ENCODE assay signal across 16 mouse cellular contexts in the genomic region with DNA sequence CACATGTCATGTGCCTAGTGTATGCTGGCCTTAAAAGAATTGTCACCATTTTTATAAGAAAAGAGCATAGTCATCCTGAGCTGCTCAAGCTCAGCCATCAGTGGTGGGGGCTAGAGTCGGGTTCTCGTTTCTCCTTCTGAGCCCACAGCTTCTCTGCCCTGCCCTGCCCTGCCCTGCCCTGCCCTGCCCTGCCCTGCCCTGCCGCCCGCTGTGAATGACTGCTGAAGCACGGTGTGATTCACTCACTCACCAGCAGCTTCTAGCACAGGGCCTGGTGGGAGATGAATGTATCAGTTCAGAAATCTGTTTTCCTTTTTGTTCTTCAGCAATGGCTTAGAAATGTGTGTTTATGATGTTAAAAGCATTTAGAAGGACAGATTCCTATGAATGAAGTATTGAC. TPM values are rescaled to one million over a fixed set of nuclear protein-coding genes. Genes with fewer than 3 reads are reported as not detected.
DNase-seq lines count a peak whose midpoint lies in the region; ATAC-seq and TF ChIP-seq lines count a peak whose summit lies in the region.
"Had no signal": no experiment of that assay in that cellular context is flagged by ENCODE, and none has a peak within 500 bp of the region (broad histone marks: within the 10 kb centered on the region; RNA-seq: fewer than 3 reads in every experiment).

No protein-coding gene starts in this region.

- no peaks in the 10 kb centered on the region for H3K4me1 ChIP-seq in liver, embryonic 11.5 days (replicated peaks; ENCODE audit: control insufficient read depth, insufficient read depth, low read length)
- peaks cover 8% of the 10 kb centered on the region for H3K4me1 ChIP-seq in G1E (ENCODE audit: insufficient read depth, low read depth, low read length)
- H3K4me1 ChIP-seq: embryonic facial prominence, embryonic 12.5 days; hindbrain, embryonic 13.5 days had no signal

- H3K79me2 ChIP-seq in myocyte (ENCODE audit: control insufficient read depth, insufficient read depth) = peaks cover 16% of the 10 kb centered on the region

- H3K27me3 ChIP-seq in liver, embryonic 11.5 days (replicated peaks; ENCODE audit: control insufficient read depth, insufficient read depth, low read length) = no peaks in the 10 kb centered on the region
- no peaks in the 10 kb centered on the region for H3K27me3 ChIP-seq in G1E (ENCODE audit: insufficient read depth, low read length)
- no peaks in the 10 kb centered on the region for H3K27me3 ChIP-seq in myocyte (ENCODE audit: control insufficient read depth, insufficient read depth, insufficient read length)
- H3K27me3 ChIP-seq: embryonic facial prominence, embryonic 12.5 days; hindbrain, embryonic 13.5 days had no signal

- peaks cover 24% of the 10 kb centered on the region for H3K36me3 ChIP-seq in liver, embryonic 11.5 days (ENCODE audit: control insufficient read depth, insufficient read depth, low read length)
- H3K36me3 ChIP-seq in G1E (replicated peaks) (peaks cover 80% of the 10 kb centered on the region), myocyte (ENCODE audit: control insufficient read depth, insufficient read depth) (peaks cover 20% of the 10 kb centered on the region)

- H3K4me2 ChIP-seq in liver, embryonic 11.5 days = no peak overlapping the region
- H3K4me2 ChIP-seq in myocyte (ENCODE audit: low read depth) = peak overlapping the region; percentile 53
- H3K4me2 ChIP-seq: embryonic facial prominence, embryonic 12.5 days; hindbrain, embryonic 13.5 days; lung, embryonic 14.5 days had no signal

- no peak overlapping the region for H3K9ac ChIP-seq in liver, embryonic 11.5 days (ENCODE audit: low read depth, low read length)
- H3K9ac ChIP-seq: embryonic facial prominence, embryonic 12.5 days; hindbrain, embryonic 13.5 days; lung, embryonic 14.5 days had no signal

- 65% methylated on average over 5 of the region's 5 CpGs for WGBS in liver, embryonic 11.5 days

- no peak for ATAC-seq in liver, embryonic 11.5 days (replicated peaks; ENCODE audit: low FRiP score)
- ATAC-seq in G1E (ENCODE audit: extremely low read depth, insufficient number of reproducible peaks, low FRiP score, poor library complexity, severe bottlenecking) = peak; percentile 86
- ATAC-seq: midbrain, embryonic 16.5 days had no signal

- no peak overlapping the region for H3K27ac ChIP-seq in liver, embryonic 11.5 days (ENCODE audit: low read depth, low read length)
- H3K27ac ChIP-seq: embryonic facial prominence, embryonic 12.5 days; hindbrain, embryonic 13.5 days had no signal

- no peaks in the 10 kb centered on the region for H3K9me3 ChIP-seq in liver, embryonic 11.5 days (ENCODE audit: control insufficient read depth, low read length)
- no peaks in the 10 kb centered on the region for H3K9me3 ChIP-seq in G1E (replicated peaks)
- H3K9me3 ChIP-seq: embryonic facial prominence, embryonic 12.5 days; hindbrain, embryonic 13.5 days had no signal

- TF ChIP-seq POLR2A in myocyte (IDR thresholded peaks at IDR 0.05; ENCODE audit: insufficient read length, low read depth) = no peak

- H3K4me3 ChIP-seq in liver, embryonic 11.5 days (ENCODE audit: low read depth, low read length) = no peak overlapping the region
- no peak overlapping the region for H3K4me3 ChIP-seq in G1E (ENCODE audit: low read depth, low read length)
- no peak overlapping the region for H3K4me3 ChIP-seq in myocyte
- H3K4me3 ChIP-seq: embryonic facial prominence, embryonic 12.5 days; hindbrain, embryonic 13.5 days had no signal

- TF ChIP-seq CTCF in G1E (IDR thresholded peaks at IDR 0.05; ENCODE audit: low read depth, low read length) = no peak

- no peak overlapping the region for H3ac ChIP-seq in myocyte (ENCODE audit: control insufficient read depth, insufficient read length)

- peak; percentile 5 for DNase-seq in liver, embryonic 11.5 days (ENCODE audit: low spot score)
- DNase-seq in liver (no peak), G1E (ENCODE audit: low spot score) (peak; percentile 14)
- peak; percentile 28 for DNase-seq in c-Kit-positive CD71-positive TER-119-negative erythroid progenitor cells, embryonic 14.5 days (ENCODE audit: low read depth)
- DNase-seq in natural killer cell, adult 2 months (ENCODE audit: low spot score in 2 of 2) = no peak
- no peak for DNase-seq in right cerebral cortex, adult 18-20 months
- no peak for DNase-seq in gastrocnemius, adult 18-20 months (ENCODE audit: low spot score)
- DNase-seq: adrenal gland, postnatal 14 days; kidney, adult 11 months; kidney, postnatal 4 days; lung, embryonic 14.5 days; thymus, postnatal 25 days had no signal

TF ChIP-seq in myocyte, 11 proteins besides CTCF, POLR2A, EP300 and RAD21:
- TF ChIP-seq MYOD1 (IDR thresholded peaks at IDR 0.05; ENCODE audit: control insufficient read depth in 1 of 3, insufficient read length in 2 of 3, low read depth in 2 of 3) (peak in 1 of 3 experiments; percentile 28), MYOG (IDR thresholded peaks at IDR 0.05; ENCODE audit: control insufficient read depth in 1 of 3, insufficient read depth in 1 of 3, insufficient read length in 2 of 3, low read depth in 2 of 3) (peak in 1 of 3 experiments; percentile 48), SRF (IDR thresholded peaks at IDR 0.05; ENCODE audit: control insufficient read depth, insufficient read length, low read depth) (no peak)

RNA-seq across cellular contexts. Expression of gene Snapc3, which starts 21.5 kb away (rescaled TPM):
- polyA plus RNA-seq in liver, embryonic 11.5 days (2014; fragmentation: Nextera tagmentation; extraction: Ambion mirVana) = 31.1 and 32.8 TPM in 2 replicates
- total RNA-seq in G1E (2014; fragmentation: Nextera tagmentation) (48.3 and 61.4 TPM in 2 replicates), G1E (2017) (41.0 and 57.6 TPM in 2 replicates)
- polyA plus RNA-seq in G1E (2012) (7.4 and 8.7 TPM in 2 replicates), myocyte (2012; fragmentation: generic; extraction: Trizol) (18.4 TPM)
- total RNA-seq in gastrocnemius, adult 18-20 months (2021) = 1 to 10 TPM; 8.3 to 9.2 TPM

RNA-seq across cellular contexts. Expression of gene Psip1, which starts 47.2 kb away (rescaled TPM):
- 120 and 125 TPM in 2 replicates for polyA plus RNA-seq in liver, embryonic 11.5 days (2014; fragmentation: Nextera tagmentation; extraction: Ambion mirVana)
- 252 and 284 TPM in 2 replicates for total RNA-seq in G1E (2014; fragmentation: Nextera tagmentation)
- 132 and 170 TPM in 2 replicates for total RNA-seq in G1E (2017)
- polyA plus RNA-seq in G1E (2012) = 67.3 and 85.9 TPM in 2 replicates
- 24.0 TPM for polyA plus RNA-seq in myocyte (2012; fragmentation: generic; extraction: Trizol)
- 10 to 100 TPM; 15.8 to 17.2 TPM for total RNA-seq in gastrocnemius, adult 18-20 months (2021)

Comparison
In these comparisons a context has a peak if more than half of its experiments do, and no peak if none do; other contexts are left out.
1. DNase-seq: peak in liver, embryonic 11.5 days (single experiment), G1E (single experiment) and c-Kit-positive CD71-positive TER-119-negative erythroid progenitor cells, embryonic 14.5 days (single experiment); none in liver (single experiment), natural killer cell, adult 2 months (0 of 2), right cerebral cortex, adult 18-20 months (single experiment) and gastrocnemius, adult 18-20 months (single experiment).